Mouse (Mus musculus) midbrain, postnatal 0 days (tissue): ENCODE results near the gene Slc4a8. TPM values are rescaled to one million over a fixed set of nuclear protein-coding genes. Genes with fewer than 3 reads are reported as not detected.

Experiments
- ATAC-seq: fragments of 200-750 bp; cut with Nextera tagmentation; 2 replicates; pipeline ENCODE4 v1.8.0; 2017; ENCODE audit warnings: moderate number of reproducible peaks, mild to moderate bottlenecking, moderate TSS enrichment, moderate library complexity; ENCODE audit not compliant: low FRiP score
- DNase-seq: peaks from one replicate; pipeline ENCODE4 v3.0.0-alpha.2; 2015; ENCODE audit warnings: low spot score
- H3K27ac ChIP-seq: fragments of 300-500 bp; sonication (generic); 2 replicates; pipeline ENCODE4 v1.5.1; 2014; ENCODE audit warnings: low read depth, mild to moderate bottlenecking, low read length, mixed read lengths
- H3K27me3 ChIP-seq: fragments of 300-500 bp; sonication (generic); 2 replicates; pipeline ENCODE4 v1.6.1; 2014; ENCODE audit warnings: low read length, control low read depth, mixed read lengths; ENCODE audit not compliant: insufficient read depth
- H3K36me3 ChIP-seq: fragments of 300-500 bp; sonication (generic); 2 replicates; pipeline ENCODE4 v1.6.1; 2014; ENCODE audit warnings: low read length, control low read depth, mixed read lengths; ENCODE audit not compliant: insufficient read depth
- H3K4me1 ChIP-seq: fragments of 300-500 bp; sonication (generic); 2 replicates; pipeline ENCODE4 v1.6.1; 2014; ENCODE audit warnings: mild to moderate bottlenecking, control low read depth, antibody characterized with exemption, low read length, mixed read lengths; ENCODE audit not compliant: insufficient read depth
- H3K4me2 ChIP-seq: fragments of 300-500 bp; sonication (generic); 2 replicates; pipeline ENCODE4 v1.6.1; 2014; ENCODE audit warnings: low read depth, mild to moderate bottlenecking, low read length, mixed read lengths; ENCODE audit not compliant: poor library complexity, severe bottlenecking
- H3K4me3 ChIP-seq: fragments of 300-500 bp; sonication (generic); 2 replicates; pipeline ENCODE4 v1.5.1; 2014; ENCODE audit warnings: low read depth, mild to moderate bottlenecking, low read length, moderate library complexity
- H3K9ac ChIP-seq: fragments of 300-500 bp; sonication (generic); replicated peaks from 2 replicates; pipeline ENCODE4 v1.6.1; 2014; ENCODE audit warnings: mild to moderate bottlenecking, low read length, moderate library complexity, mixed read lengths; ENCODE audit not compliant: poor library complexity, severe bottlenecking
- H3K9me3 ChIP-seq: fragments of 300-500 bp; sonication (generic); 2 replicates; pipeline ENCODE4 v1.6.1; 2016; ENCODE audit warnings: low read length, control low read depth
- CTCF ChIP-seq: IDR thresholded peaks from 2 replicates; pipeline ENCODE4 v1.5.1; 2016; ENCODE audit warnings: antibody characterized with exemption, mild to moderate bottlenecking
- WGBS: fragments of 180-500 bp; shearing (Covaris S2); extraction: QIAGEN DNeasy Blood & Tissue Kit; methylation state at CpG from one replicate; pipeline ENCODE4 v1.1.7; 2014; 5-methylcytosine and 5-hydroxymethylcytosine counted together
- polyA plus RNA-seq: library from polyadenylated mRNA; unstranded; fragments of >200 nt; fragmentation: Nextera tagmentation; extraction: Ambion mirVana; gene quantifications from 2 replicates; pipeline ENCODE4 v1.2.1, GENCODE M21; 2015
- total RNA-seq: library from RNA; depleted of rRNA; stranded (reverse); fragments of >200 nt; gene quantifications from 2 replicates; pipeline ENCODE4 v1.2.3, GENCODE M21; 2014

Slc4a8 gene
- total and polyA plus RNA-seq, 2 experiments from 2014 or later: 31.2 to 37.3 TPM

- TF ChIP-seq CTCF: no peak
- H3K27ac ChIP-seq: no peak overlapping the region
- H3K36me3 ChIP-seq: no peaks in the 10 kb centered on the region
- H3K27me3 ChIP-seq: no peaks in the 10 kb centered on the region
- no peak overlapping the region for H3K9ac ChIP-seq
- H3K4me1 ChIP-seq: no peaks in the 10 kb centered on the region
- no peak for DNase-seq
- no peaks in the 10 kb centered on the region for H3K9me3 ChIP-seq
- H3K4me3 ChIP-seq: peak overlapping the region; percentile 8; the same call in 1 of the 2 replicates
- WGBS: 4% methylated on average over 21 of the region's 27 CpGs
- peak overlapping the region; percentile 50 for H3K4me2 ChIP-seq
- no peak for ATAC-seq
Observed at GRCm38 (mm10) chr15:100747121-100747963, 14.2 kb upstream of the Slc4a8 start.

GRCm38 (mm10) chr15:100748584-100748983, 13.0 kb upstream of the Slc4a8 start:
- Histone ChIP-seq H3K36me3 (no peaks in the 10 kb centered on the region), H3K9ac (no peak overlapping the region), H3K4me1 (no peaks in the 10 kb centered on the region), H3K27me3 (no peaks in the 10 kb centered on the region), H3K9me3 (no peaks in the 10 kb centered on the region), H3K27ac (no peak overlapping the region), H3K4me2 (no peak overlapping the region), H3K4me3 (no peak overlapping the region)
- WGBS: 97% methylated on average over 3 of the region's 3 CpGs
- ATAC-seq (no peak), DNase-seq (no peak)
- TF ChIP-seq CTCF: no peak

GRCm38 (mm10) chr15:100749751-100750538, 11.6 kb upstream of the Slc4a8 start:
- TF ChIP-seq CTCF: no peak
- ATAC-seq: no peak
- H3K9ac ChIP-seq: no peak overlapping the region
- 75% methylated on average over 10 of the region's 10 CpGs for WGBS
- no peak overlapping the region for H3K4me2 ChIP-seq
- H3K4me1 ChIP-seq: no peaks in the 10 kb centered on the region
- no peaks in the 10 kb centered on the region for H3K27me3 ChIP-seq
- DNase-seq: no peak
- no peaks in the 10 kb centered on the region for H3K9me3 ChIP-seq
- H3K4me3 ChIP-seq: no peak overlapping the region
- H3K27ac ChIP-seq: no peak overlapping the region
- no peaks in the 10 kb centered on the region for H3K36me3 ChIP-seq

GRCm38 (mm10) chr15:100752439-100752838, 9.1 kb upstream of the Slc4a8 start:
- Histone ChIP-seq H3K36me3 (no peaks in the 10 kb centered on the region), H3K27me3 (no peaks in the 10 kb centered on the region), H3K27ac (no peak overlapping the region), H3K9me3 (no peaks in the 10 kb centered on the region), H3K4me1 (0 out of 2 replicates have a peak, but pooled peaks cover 2% of the 10 kb centered on the region), H3K4me3 (no peak overlapping the region), H3K4me2 (no peak overlapping the region), H3K9ac (no peak overlapping the region)
- no peak for DNase-seq
- no peak for ATAC-seq
- no peak for TF ChIP-seq CTCF
- 76% methylated on average over 2 of the region's 2 CpGs for WGBS

GRCm38 (mm10) chr15:100753045-100753444, 8.5 kb upstream of the Slc4a8 start:
- no peak for DNase-seq
- WGBS: 69% methylated on average over 5 of the region's 5 CpGs
- no peak overlapping the region for H3K4me2 ChIP-seq

GRCm38 (mm10) chr15:100754041-100754440, 7.5 kb upstream of the Slc4a8 start:
- Histone ChIP-seq H3K4me2 (no peak overlapping the region), H3K4me1 (0 out of 2 replicates have a peak, but pooled peaks cover 2% of the 10 kb centered on the region), H3K4me3 (no peak overlapping the region), H3K27me3 (no peaks in the 10 kb centered on the region), H3K9ac (no peak overlapping the region), H3K9me3 (no peaks in the 10 kb centered on the region), H3K27ac (no peak overlapping the region), H3K36me3 (no peaks in the 10 kb centered on the region)
- 49% methylated on average over 7 of the region's 7 CpGs for WGBS
- no peak for TF ChIP-seq CTCF
- DNase-seq (no peak), ATAC-seq (no peak)

More at GRCm38 (mm10) chr15:100753045-100753444, 8.5 kb upstream of the Slc4a8 start:
- Histone ChIP-seq H3K27me3 (no peaks in the 10 kb centered on the region), H3K4me1 (0 out of 2 replicates have a peak, but pooled peaks cover 2% of the 10 kb centered on the region), H3K36me3 (no peaks in the 10 kb centered on the region), H3K9me3 (no peaks in the 10 kb centered on the region), H3K27ac (no peak overlapping the region), H3K4me3 (no peak overlapping the region), H3K9ac (no peak overlapping the region)
- no peak for ATAC-seq
- TF ChIP-seq CTCF: no peak
